Mouse (Mus musculus): ENCODE measurements around the gene Zfp534. TPM values are rescaled to one million over a fixed set of nuclear protein-coding genes. Genes with fewer than 3 reads are reported as not detected.
"Not testable (repeated sequence)": the region's sequence is repeated elsewhere in the genome, so short reads cannot be mapped to it uniquely, and the experiment has no call there.

Zfp534 gene
- total RNA-seq (2021), result not detected
- long read RNA-seq, result 0 reads

GRCm38 (mm10) chr4:147702453-147702852 is at the start of gene Zfp534:
Gene Zfp534 (minus strand): TSS chr4:147702553.
- DNase-seq (ENCODE audit: low spot score in 2 of 2), result not testable (repeated sequence)

- not testable (repeated sequence) for DNase-seq (ENCODE audit: low spot score in 2 of 2)
Measured at GRCm38 (mm10) chr4:147746255-147746654, 43.9 kb upstream of the Zfp534 start.

GRCm38 (mm10) chr4:147738636-147739369 is 36.5 kb upstream of the Zfp534 start:
- not testable (repeated sequence) for DNase-seq (ENCODE audit: low spot score in 2 of 2)

- DNase-seq (ENCODE audit: low spot score in 2 of 2), result not testable (repeated sequence)
Measured at GRCm38 (mm10) chr4:147655245-147655644, 47.1 kb downstream of the Zfp534 start.

- not testable (repeated sequence) for DNase-seq (ENCODE audit: low spot score in 2 of 2)
Measured at GRCm38 (mm10) chr4:147647407-147647806, 54.9 kb downstream of the Zfp534 start.

- DNase-seq (ENCODE audit: low spot score in 2 of 2), result not testable (repeated sequence)
Measured at GRCm38 (mm10) chr4:147642413-147642812, 59.9 kb downstream of the Zfp534 start, which contains the start of gene Zfp979. Gene Zfp979 (minus strand): TSS chr4:147642513.

- DNase-seq (ENCODE audit: low spot score in 2 of 2), result not testable (repeated sequence)
Measured at GRCm38 (mm10) chr4:147641932-147642331, 60.4 kb downstream of the Zfp534 start.

- not testable (repeated sequence) for DNase-seq (ENCODE audit: low spot score in 2 of 2)
Measured at GRCm38 (mm10) chr4:147633818-147634262, 68.5 kb downstream of the Zfp534 start.

Other genes starting within 250 kb of the Zfp534 start
- gene Zfp982, start 210.1 kb downstream of the Zfp534 start, total RNA-seq (2021), result 1 to 10 TPM; 2.3 to 2.9 TPM
- under 1 TPM in 1 of 2 experiments, not detected in 1; 0.20 TPM for gene Gm16503, start 162.3 kb downstream of the Zfp534 start, total RNA-seq (2021)
- gene Zfp985, start 149.3 kb downstream of the Zfp534 start, total RNA-seq (2021), result not detected
- under 1 TPM; 0.17 to 0.33 TPM for gene Zfp979, start 60.0 kb downstream of the Zfp534 start, total RNA-seq (2021)
- gene Zfp984, start 107.2 kb upstream of the Zfp534 start, total RNA-seq (2021), result 1 to 10 TPM; 1.8 to 3.0 TPM
- gene Zfp933, start 145.8 kb upstream of the Zfp534 start, total RNA-seq (2021), result 10 to 100 TPM; 18.5 to 19.8 TPM
- 10 to 100 TPM; 19.7 to 20.2 TPM for gene Miip, start 166.3 kb upstream of the Zfp534 start, total RNA-seq (2021)
- 10 to 100 TPM in 1 of 2 experiments, 1 to 10 TPM in 1; 8.9 to 11.0 TPM for gene Fv1, start 166.4 kb upstream of the Zfp534 start, total RNA-seq (2021)
- gene Mfn2, start 202.2 kb upstream of the Zfp534 start, total RNA-seq (2021), result 100 to 1,000 TPM; 204 to 206 TPM
- gene Plod1, start 234.2 kb upstream of the Zfp534 start, total RNA-seq (2021), result 10 to 100 TPM; 20.1 to 20.3 TPM
- gene 2510039O18Rik, start 238.3 kb upstream of the Zfp534 start, total RNA-seq (2021), result 10 to 100 TPM; 28.2 to 30.1 TPM

Measured in layer of hippocampus, adult 18-20 months (tissue).